Mouse (Mus musculus) E14TG2a.4 (cell line): ENCODE results near the gene Svs5.

Source experiments
- CTCF ChIP-seq: conservative IDR thresholded peaks from 2 replicates; pipeline ENCODE4 v1.5.1; 2014; ENCODE audit warnings: low read length
- NANOG ChIP-seq: IDR thresholded peaks from 2 replicates; pipeline ENCODE4 v1.6.1; 2014; ENCODE audit warnings: borderline replicate concordance, low read length, mixed read lengths

- TF ChIP-seq CTCF: no peak
- TF ChIP-seq NANOG: no peak
Measured at GRCm38 (mm10) chr2:164353356-164353755, 20.8 kb downstream of the Svs5 start.
